Mouse (Mus musculus) cortical plate, adult 2 months (tissue): Measurements from ENCODE around the gene Slfn9.

Experiments used
- CTCF ChIP-seq: fragments of 200-500 bp; IDR thresholded peaks from 2 replicates; pipeline ENCODE4 v1.5.1; 2011; ENCODE audit warnings: mild to moderate bottlenecking, control low read depth, low read length; ENCODE audit not compliant: insufficient read depth; ENCODE audit errors: extremely low read depth
- POLR2A ChIP-seq: fragments of 200-500 bp; IDR thresholded peaks from 2 replicates; pipeline ENCODE4 v1.6.1; 2011; ENCODE audit warnings: mild to moderate bottlenecking, low read length, control low read depth; ENCODE audit not compliant: insufficient read depth; ENCODE audit errors: extremely low read depth

GRCm38 (mm10) chr11:82928897-82929632, 62.6 kb downstream of the Slfn9 start:
- TF ChIP-seq CTCF, result no peak
- no peak for TF ChIP-seq POLR2A
